Mouse (Mus musculus) kidney, adult 2 months (tissue): ENCODE results near the gene Park7. TPM values are rescaled to one million over a fixed set of nuclear protein-coding genes. Genes with fewer than 3 reads are reported as not detected.

Source experiments
- DNase-seq: peaks from one replicate; pipeline ENCODE4 v3.0.0; 2021
- H3K27ac ChIP-seq: fragments of 200-500 bp; 2 replicates; pipeline ENCODE4 v1.5.1; 2012; ENCODE audit warnings: low read depth, low read length, control low read depth, inconsistent platforms; ENCODE audit not compliant: insufficient read depth
- H3K27me3 ChIP-seq: fragments of 200-500 bp; replicated peaks from 2 replicates; pipeline ENCODE4 v1.6.1; 2012; ENCODE audit warnings: mild to moderate bottlenecking, moderate library complexity, low read length, inconsistent platforms; ENCODE audit not compliant: control insufficient read depth, insufficient read depth
- H3K36me3 ChIP-seq: fragments of 200-500 bp; 2 replicates; pipeline ENCODE4 v1.6.1; 2012; ENCODE audit warnings: mild to moderate bottlenecking, moderate library complexity, low read length, inconsistent platforms; ENCODE audit not compliant: control insufficient read depth, insufficient read depth
- H3K4me1 ChIP-seq: fragments of 200-500 bp; 2 replicates; pipeline ENCODE4 v1.6.1; 2011; ENCODE audit warnings: low read length; ENCODE audit not compliant: control insufficient read depth, insufficient read depth
- H3K4me3 ChIP-seq: fragments of 200-500 bp; 2 replicates; pipeline ENCODE4 v1.5.1; 2011; ENCODE audit warnings: mild to moderate bottlenecking, low read depth, low read length, control low read depth; ENCODE audit not compliant: insufficient read depth
- CTCF ChIP-seq: fragments of 200-500 bp; conservative IDR thresholded peaks from 2 replicates; pipeline ENCODE4 v1.5.1; 2011; ENCODE audit warnings: low read depth, mild to moderate bottlenecking, control low read depth, low read length, moderate library complexity, mixed read lengths; ENCODE audit not compliant: insufficient read depth, insufficient read length
- POLR2A ChIP-seq: fragments of 200-500 bp; IDR thresholded peaks from one replicate; pipeline ENCODE4 v1.6.1; 2011; ENCODE audit warnings: low read depth, low read length, control low read depth
- WGBS: fragments of 180-500 bp; shearing (Covaris S2); methylation state at CpG from one replicate; pipeline ENCODE4 v1.1.7; 2018; 5-methylcytosine and 5-hydroxymethylcytosine counted together
- polyA plus RNA-seq: library from polyadenylated mRNA; depleted of rRNA; stranded (reverse); fragments of >200 nt; gene quantifications from 2 replicates; pipeline ENCODE4 v1.2.3, GENCODE M21; 2012; rRNA removed

The Park7 gene
- polyA plus RNA-seq, 1 experiment = 444 TPM

GRCm38 (mm10) chr4:150860526-150860925, 53.7 kb downstream of the Park7 start:
- DNase-seq = peak; percentile 35
- TF ChIP-seq CTCF (no peak), POLR2A (no peak)
- no peaks in the 10 kb centered on the region for H3K27me3 ChIP-seq
- peak overlapping the region; percentile 39 for H3K27ac ChIP-seq
- WGBS = 28% methylated on average over 4 of the region's 4 CpGs
- H3K36me3 ChIP-seq = peaks cover 25% of the 10 kb centered on the region
- H3K4me1 ChIP-seq = peaks cover 14% of the 10 kb centered on the region
- no peak overlapping the region for H3K4me3 ChIP-seq

DNA sequence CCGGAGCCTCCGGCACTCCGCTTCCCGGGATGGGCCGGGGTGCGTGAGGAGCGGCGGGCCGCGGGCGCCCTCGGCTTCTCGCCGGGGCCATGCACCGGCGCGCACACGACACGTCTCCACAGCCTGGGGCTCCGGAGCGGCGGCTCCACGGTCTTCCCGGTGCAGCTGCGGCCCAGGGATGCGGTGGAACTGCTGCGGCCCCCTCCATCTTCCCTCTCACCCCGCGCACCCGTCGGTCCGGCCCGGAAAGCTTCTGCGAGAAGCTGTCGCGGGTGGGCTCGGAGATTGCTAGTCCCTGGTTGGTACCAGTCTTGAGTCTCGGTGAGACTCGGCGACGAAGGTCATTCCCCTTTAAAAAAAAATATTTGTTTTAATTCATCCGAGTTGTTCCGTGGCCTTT, 58.9 kb downstream of the Park7 start:
- no peak for TF ChIP-seq CTCF
- TF ChIP-seq POLR2A = peak; percentile 45

GRCm38 (mm10) chr4:150854839-150855246, 59.4 kb downstream of the Park7 start:
- WGBS = under 1% methylated on average over 59 of the region's 59 CpGs
- TF ChIP-seq CTCF (peak; percentile 57), POLR2A (peak; percentile 99)

More for the DNA sequence above, 58.9 kb downstream of the Park7 start:
- Histone ChIP-seq H3K36me3 (peaks cover 10% of the 10 kb centered on the region; the same call in 1 of the 2 replicates), H3K4me3 (peak overlapping the region; percentile 92), H3K4me1 (peaks cover 21% of the 10 kb centered on the region), H3K27ac (peak overlapping the region; percentile 84), H3K27me3 (no peaks in the 10 kb centered on the region)
- no peak for DNase-seq
- under 1% methylated on average over 43 of the region's 43 CpGs for WGBS

DNA sequence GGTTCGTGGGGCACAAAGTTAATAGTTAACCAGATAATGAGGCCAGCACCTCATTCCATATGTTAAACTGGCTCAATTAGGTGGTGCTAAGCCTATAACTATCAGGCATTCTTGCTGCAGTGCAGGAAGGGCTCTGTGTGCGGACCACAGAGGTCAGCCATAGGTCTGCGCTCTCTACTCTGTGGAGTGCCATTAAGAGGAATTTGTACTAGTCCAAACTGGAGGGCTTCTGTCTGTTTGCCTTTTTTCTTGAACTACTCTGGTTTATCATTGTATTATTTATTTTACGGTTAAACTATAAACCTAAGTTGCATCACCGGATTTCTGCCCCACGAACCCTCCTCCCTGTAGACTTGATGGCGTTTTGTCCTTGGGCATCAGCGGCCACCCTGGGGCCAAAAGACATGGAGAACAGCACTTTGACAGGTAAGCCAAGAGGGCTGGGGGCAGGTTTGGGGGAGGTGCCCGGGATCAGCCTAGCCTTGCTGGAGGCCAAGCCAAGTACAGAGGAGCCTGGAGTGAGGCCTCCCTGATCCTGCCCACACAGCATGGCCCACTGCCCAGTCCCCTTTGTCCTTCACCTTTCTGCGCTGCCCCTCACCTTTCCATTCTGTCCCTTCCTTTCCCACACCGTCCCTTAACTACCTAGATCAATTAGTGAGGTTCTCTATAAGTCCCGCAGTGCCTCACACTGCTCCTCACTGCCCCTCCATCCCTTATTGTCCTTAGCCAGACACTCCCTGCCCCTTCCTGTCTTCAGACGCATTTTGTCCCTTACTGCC, 60.4 kb downstream of the Park7 start, which contains the start of gene Errfi1:
Errfi1 (plus strand) TSS at position 240 of the 782 bp plus-strand sequence.
- DNase-seq = peak; percentile 95
- TF ChIP-seq POLR2A (no peak), CTCF (no peak)
- no peaks in the 10 kb centered on the region for H3K27me3 ChIP-seq
- WGBS = 35% methylated on average over 13 of the region's 13 CpGs
- peaks cover 20% of the 10 kb centered on the region for H3K4me1 ChIP-seq
- H3K36me3 ChIP-seq = peaks cover 6% of the 10 kb centered on the region; the same call in 1 of the 2 replicates
- H3K4me3 ChIP-seq = peak within 1 kb of the TSS; percentile 57
- H3K27ac ChIP-seq = peak within 1 kb of the TSS; percentile 97

More at GRCm38 (mm10) chr4:150854839-150855246, 59.4 kb downstream of the Park7 start:
- H3K27me3 ChIP-seq = no peaks in the 10 kb centered on the region
- H3K4me1 ChIP-seq = peaks cover 22% of the 10 kb centered on the region
- H3K27ac ChIP-seq = peak overlapping the region; percentile 97
- DNase-seq = peak; percentile 97
- peak overlapping the region; percentile 92 for H3K4me3 ChIP-seq
- H3K36me3 ChIP-seq = peaks cover 10% of the 10 kb centered on the region; the same call in 1 of the 2 replicates

GRCm38 (mm10) chr4:150852479-150852878, 61.8 kb downstream of the Park7 start:
- WGBS = 46% methylated on average over 4 of the region's 4 CpGs
- no peak overlapping the region for H3K4me3 ChIP-seq
- peak overlapping the region; percentile 90 for H3K27ac ChIP-seq
- peaks cover 3% of the 10 kb centered on the region; the same call in 1 of the 2 replicates for H3K36me3 ChIP-seq
- no peak for TF ChIP-seq CTCF
- H3K4me1 ChIP-seq = peaks cover 20% of the 10 kb centered on the region
- H3K27me3 ChIP-seq = no peaks in the 10 kb centered on the region
- peak; percentile 48 for DNase-seq

GRCm38 (mm10) chr4:150852045-150852444, 62.2 kb downstream of the Park7 start:
- 37% methylated on average over 8 of the region's 8 CpGs for WGBS
- Histone ChIP-seq H3K4me3 (no peak overlapping the region), H3K36me3 (peaks cover 3% of the 10 kb centered on the region; the same call in 1 of the 2 replicates), H3K27me3 (no peaks in the 10 kb centered on the region), H3K27ac (peak overlapping the region; percentile 90), H3K4me1 (peaks cover 20% of the 10 kb centered on the region)
- no peak for TF ChIP-seq CTCF
- TF ChIP-seq POLR2A = no peak
- peak; percentile 89 for DNase-seq

DNA sequence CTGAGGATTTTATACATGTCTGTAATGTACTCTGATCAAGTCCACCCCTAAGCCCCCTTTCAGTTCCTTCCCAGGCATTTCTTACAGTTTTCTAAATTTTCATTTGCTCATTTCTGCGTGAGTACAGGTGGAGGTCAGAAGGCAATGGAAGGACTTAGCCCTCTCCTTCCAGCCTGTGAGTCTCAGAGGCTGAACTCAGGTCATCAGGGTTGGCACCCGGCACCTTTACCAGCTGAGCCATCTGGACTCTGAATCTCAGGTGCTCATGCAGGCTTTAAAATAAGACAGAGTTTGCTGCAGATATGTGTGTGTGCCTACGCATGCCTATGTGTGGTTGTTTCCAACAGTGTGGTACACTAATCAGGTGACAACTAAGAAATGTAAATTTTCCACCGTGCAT, 63.3 kb downstream of the Park7 start:
- no peaks in the 10 kb centered on the region for H3K27me3 ChIP-seq
- TF ChIP-seq CTCF (no peak), POLR2A (no peak)
- DNase-seq = peak; percentile 80
- H3K36me3 ChIP-seq = no peaks in the 10 kb centered on the region
- peak overlapping the region; percentile 62; the same call in 1 of the 2 replicates for H3K27ac ChIP-seq
- no peak overlapping the region for H3K4me3 ChIP-seq
- peaks cover 20% of the 10 kb centered on the region for H3K4me1 ChIP-seq
- WGBS = 66% methylated on average over 4 of the region's 4 CpGs

DNA sequence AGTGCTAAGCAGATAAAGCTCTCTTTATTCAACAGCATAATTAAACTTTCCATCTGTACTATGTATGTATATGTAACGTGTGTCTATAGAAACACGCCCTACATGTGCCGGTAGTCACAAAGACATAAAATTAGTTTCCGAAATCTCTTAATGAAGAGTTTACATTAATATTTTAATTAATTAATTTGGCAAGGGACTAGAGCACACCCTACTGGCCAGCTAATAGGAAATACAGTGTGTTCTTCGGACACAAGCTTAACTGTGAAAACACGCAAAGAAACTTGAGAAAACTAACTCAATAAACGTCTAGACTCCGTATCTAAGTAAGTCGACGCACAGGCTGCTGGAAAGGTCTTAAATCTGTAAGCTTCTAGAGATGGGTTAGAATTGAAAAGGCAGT, 64.3 kb downstream of the Park7 start:
- H3K27ac ChIP-seq = peak overlapping the region; percentile 62; the same call in 1 of the 2 replicates
- H3K4me1 ChIP-seq = peaks cover 20% of the 10 kb centered on the region
- TF ChIP-seq POLR2A (no peak), CTCF (no peak)
- WGBS = 17% methylated on average over 10 of the region's 10 CpGs
- H3K27me3 ChIP-seq = no peaks in the 10 kb centered on the region
- H3K4me3 ChIP-seq = no peak overlapping the region
- no peaks in the 10 kb centered on the region for H3K36me3 ChIP-seq
- peak; percentile 51 for DNase-seq

Other genes starting within 250 kb of the Park7 start
- gene Errfi1, start 60.5 kb downstream of the Park7 start, polyA plus RNA-seq = 230 TPM in 2 replicates
- 0.14 and 0.86 TPM in 2 replicates for gene Tnfrsf9, start 125 bp upstream of the Park7 start, polyA plus RNA-seq
- gene Uts2, start 82.7 kb upstream of the Park7 start, polyA plus RNA-seq = not detected in 2 replicates
- gene Per3, start 130.2 kb upstream of the Park7 start, polyA plus RNA-seq = 13.1 and 14.1 TPM in 2 replicates
- 29.4 and 40.6 TPM in 2 replicates for gene Vamp3, start 143.5 kb upstream of the Park7 start, polyA plus RNA-seq
- not detected in 2 replicates for gene Gm13090, start 175.1 kb upstream of the Park7 start, polyA plus RNA-seq